Mouse (Mus musculus) left cerebral cortex, postnatal 14 days (tissue): ENCODE measurements around the gene Nr2f6. TPM values are rescaled to one million over a fixed set of nuclear protein-coding genes. Genes with fewer than 3 reads are reported as not detected.
"Not testable (repeated sequence)": the region's sequence is repeated elsewhere in the genome, so short reads cannot be mapped to it uniquely, and the experiment has no call there.

Experiments used
- DNase-seq, 2 experiments: peaks; one replicate each; pipeline ENCODE4 v3.0.0; 2021 to 2022; ENCODE audit warnings: low spot score in 2 of 2, mixed read lengths in 1 of 2
- intact Hi-C: fragments of 180-260 bp; cut with DNase I; formaldehyde crosslinking; loops from one replicate; pipeline ENCODE4 v1.15.1; 2025
- total RNA-seq, 2 experiments: library from RNA; stranded (reverse); gene quantifications; 2 replicates each; pipeline ENCODE4 v1.2.3; 2021

The Nr2f6 gene
- total RNA-seq, 2 experiments from 2014 or later: 32.2 to 34.2 TPM

DNA sequence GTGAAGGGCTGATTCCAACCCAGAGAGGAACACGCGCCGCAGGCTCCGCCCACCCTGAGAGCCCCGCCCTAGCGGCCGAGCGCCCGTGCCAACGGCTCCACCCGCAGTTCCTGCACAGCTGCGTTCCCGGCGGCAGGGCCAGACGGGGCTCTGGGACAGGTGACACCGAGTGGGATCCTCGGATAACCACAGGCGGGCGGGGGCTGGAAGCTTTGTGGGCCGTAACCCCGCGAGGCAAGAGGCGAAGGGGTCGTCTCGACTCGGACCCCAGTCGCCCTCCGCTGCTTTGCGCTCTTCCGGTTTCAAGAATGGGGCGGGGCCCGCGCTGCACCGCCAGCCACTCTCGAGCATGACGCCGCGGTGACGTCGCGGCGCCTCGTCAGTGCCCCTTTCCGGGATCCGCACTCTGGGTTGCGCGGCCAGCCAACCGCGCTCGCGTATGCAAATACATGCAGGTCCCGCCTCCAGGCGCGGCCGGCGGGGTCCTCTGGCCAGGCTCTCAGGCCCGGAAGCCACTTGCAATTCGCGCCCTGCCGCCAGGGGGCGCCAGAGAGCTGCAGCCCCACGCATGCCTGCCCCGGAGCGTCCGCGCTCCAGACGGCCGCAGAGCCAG is 10.4 kb downstream of the Nr2f6 start, which contains the start of gene Ocel1:
TSS of gene Ocel1 (plus strand) at position 63 of the 613 bp plus-strand sequence.
- intact Hi-C loops: loop anchor here (10.0 kb wide), 1 partner anchor 477 kb away; the partner anchor contains the start of genes Rpl18a and Slc5a5
- DNase-seq: peak; percentile 98

DNA sequence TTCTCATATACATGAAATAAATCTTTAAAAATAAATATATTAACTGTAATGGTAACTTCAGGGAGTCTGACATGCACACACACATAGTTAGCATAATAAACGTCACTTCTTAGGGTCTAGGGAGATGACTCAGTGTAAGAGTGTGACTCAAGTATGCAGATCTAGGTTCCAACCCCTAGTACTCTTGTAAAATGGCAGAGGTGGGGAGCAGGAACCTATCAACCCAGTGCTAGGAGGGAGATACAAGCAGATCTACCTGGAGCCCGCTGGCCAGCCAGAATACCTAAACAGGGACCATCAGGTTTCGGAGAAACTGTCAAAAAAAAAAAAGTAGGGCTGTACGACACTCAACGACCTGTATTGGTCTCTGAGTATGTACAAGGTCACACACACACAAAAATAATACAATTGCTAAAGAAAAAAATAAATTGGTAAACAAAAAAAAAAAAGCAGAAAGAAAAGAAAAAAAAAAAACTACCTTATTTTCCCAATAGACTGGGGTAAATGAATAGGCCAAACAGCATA is 11.0 kb downstream of the Nr2f6 start:
- intact Hi-C loops: loop anchor here (10.0 kb wide), 1 partner anchor 476 kb away; the partner anchor contains the start of genes Rpl18a and Slc5a5
- no peak for DNase-seq

DNA sequence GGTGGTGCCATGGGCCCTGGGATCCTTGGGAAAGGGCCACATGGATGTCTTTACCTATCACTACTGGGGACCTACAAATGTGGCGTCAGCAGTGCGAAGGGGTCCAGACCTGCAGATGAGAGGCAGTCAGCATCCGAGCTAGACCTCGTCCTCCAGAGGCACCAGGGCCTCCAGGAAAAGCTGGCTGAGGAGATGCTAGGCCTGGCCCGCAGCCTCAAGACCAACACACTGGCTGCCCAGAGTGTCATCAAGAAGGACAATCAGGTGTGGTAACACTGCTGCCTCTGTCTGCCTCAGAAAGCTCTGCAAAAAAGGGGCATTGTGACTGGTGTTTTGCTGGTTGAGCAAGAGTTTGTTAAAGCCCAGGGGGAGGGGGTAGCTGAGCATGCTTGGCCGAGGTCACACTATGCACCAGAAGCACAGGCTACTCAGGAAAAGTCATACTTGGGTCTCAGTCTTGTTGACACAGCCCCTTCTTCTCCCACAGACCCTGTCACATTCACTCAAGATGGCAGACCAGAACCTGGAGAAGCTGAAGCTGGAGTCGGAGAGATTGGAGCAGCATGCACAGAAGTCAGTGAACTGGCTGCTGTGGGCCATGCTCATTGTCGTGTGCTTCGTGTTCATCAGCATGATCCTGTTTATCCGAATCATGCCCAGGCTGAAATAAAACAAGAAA is 12.6 kb downstream of the Nr2f6 start:
- no peak for DNase-seq
- intact Hi-C loops: no loop called here

DNA sequence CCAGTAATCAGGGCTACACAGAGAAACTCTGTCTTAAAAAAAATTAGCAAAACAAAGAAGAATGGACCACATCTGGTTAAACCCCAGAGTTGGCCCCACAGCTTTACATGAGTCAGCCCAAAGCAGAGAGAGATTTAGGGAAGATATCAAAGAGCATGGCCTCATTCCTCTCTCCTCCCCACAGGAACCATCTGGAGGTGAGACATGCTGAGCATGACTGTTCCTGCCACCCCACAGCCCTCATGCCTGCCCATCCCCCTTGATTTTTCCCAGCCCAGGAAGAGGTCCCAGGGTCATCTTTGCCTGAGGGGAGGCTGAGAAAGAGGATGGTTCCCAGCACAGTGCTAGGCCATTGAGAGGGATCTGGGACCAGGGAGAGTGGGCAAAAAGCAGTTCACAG is 13.4 kb downstream of the Nr2f6 start:
- DNase-seq: no peak
- intact Hi-C loops: no loop called here

GRCm38 (mm10) chr8:71367529-71368176 is 14.1 kb downstream of the Nr2f6 start:
- intact Hi-C loops: no loop called here
- no peak for DNase-seq

DNA sequence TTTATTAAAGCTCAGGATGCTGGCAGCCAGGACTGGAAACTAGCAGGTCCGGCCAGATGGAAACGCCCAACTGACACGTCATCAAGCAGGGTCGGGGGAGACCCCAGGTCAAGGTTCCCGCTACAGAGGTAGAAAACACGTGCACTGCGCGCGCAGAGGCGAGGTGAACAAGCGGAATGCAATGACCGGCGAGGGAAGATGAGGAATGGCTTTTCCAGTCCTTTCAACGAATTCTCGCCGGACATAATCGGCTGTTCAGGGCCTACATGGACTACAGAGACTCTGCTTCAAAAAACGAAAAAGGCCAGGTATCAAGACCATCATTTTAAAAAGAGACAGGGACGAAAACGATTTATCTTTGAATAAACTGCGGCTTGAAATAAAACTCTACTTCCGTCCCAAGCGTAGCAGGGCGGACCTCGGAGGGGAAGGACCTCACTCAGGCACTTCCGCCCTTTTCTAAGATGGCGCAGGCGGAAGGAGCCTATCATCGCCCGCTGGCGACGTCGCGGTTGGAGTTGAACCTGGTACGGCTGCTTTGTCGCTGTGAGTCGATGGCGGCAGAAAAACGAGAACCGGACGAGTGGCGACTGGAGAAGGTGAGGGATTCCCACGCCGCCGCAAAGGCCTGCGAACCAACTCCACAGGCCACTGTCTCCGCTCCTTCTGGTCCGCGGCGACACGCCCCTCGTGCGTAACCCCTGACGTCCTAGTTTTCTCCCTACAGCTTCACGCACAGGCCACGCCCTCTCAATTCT is 14.8 kb downstream of the Nr2f6 start, which contains the start of gene Use1:
TSS of gene Use1 (plus strand) at position 78 of the 758 bp plus-strand sequence.
- intact Hi-C loops: no loop called here
- DNase-seq: peak; percentile 86 to 88

DNA sequence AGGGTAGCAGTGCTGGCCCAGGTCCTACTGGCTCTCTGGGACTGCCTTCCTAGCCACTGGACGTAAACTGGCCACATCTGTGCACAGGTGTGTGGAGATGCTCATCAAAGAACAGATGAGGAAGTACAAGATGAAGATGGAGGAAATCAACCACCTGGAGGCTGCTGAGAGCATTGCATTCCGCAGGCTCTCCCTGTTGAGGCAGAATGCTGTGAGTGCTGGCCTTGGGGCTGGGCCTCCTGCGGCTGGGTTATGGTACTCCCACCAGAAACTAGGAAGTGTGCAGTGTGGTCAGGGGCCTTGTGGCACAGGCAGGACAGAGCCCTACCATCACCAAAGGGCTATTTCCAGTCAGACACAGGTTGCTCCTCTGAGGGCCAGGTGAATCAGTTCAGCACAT is 23.7 kb downstream of the Nr2f6 start:
- intact Hi-C loops: no loop called here

GRCm38 (mm10) chr8:71351520-71351919 is 30.2 kb downstream of the Nr2f6 start:
- no peak for DNase-seq
- intact Hi-C loops: no loop called here

More for the DNA sequence above, 23.7 kb downstream of the Nr2f6 start:
- no peak for DNase-seq

- intact Hi-C loops: no loop called here
Observed at GRCm38 (mm10) chr8:71351117-71351516, 30.6 kb downstream of the Nr2f6 start.

GRCm38 (mm10) chr8:71346581-71346980 is 35.2 kb downstream of the Nr2f6 start:
- intact Hi-C loops: no loop called here
- DNase-seq: no peak

More at GRCm38 (mm10) chr8:71351117-71351516, 30.6 kb downstream of the Nr2f6 start:
- DNase-seq: no peak

DNA sequence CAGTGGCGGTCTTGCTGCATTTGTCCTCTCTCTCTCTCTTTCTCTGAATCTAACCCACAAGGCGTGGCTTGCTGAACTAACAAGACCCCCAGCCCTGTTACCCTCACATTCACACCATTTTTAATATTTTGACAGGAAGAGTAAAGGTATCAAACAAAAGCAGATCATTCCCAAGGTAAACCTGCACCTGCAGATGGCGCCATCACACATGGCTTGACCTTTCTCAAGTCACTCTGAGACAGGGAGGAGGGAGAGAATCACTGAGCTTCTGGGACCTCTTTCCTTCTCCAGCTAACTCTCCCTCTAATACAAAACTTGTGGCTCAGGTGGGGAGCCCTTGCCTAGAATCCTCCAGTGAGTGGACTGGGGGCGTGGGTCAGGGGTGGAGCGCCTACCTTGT is 41.1 kb downstream of the Nr2f6 start:
- intact Hi-C loops: no loop called here

DNA sequence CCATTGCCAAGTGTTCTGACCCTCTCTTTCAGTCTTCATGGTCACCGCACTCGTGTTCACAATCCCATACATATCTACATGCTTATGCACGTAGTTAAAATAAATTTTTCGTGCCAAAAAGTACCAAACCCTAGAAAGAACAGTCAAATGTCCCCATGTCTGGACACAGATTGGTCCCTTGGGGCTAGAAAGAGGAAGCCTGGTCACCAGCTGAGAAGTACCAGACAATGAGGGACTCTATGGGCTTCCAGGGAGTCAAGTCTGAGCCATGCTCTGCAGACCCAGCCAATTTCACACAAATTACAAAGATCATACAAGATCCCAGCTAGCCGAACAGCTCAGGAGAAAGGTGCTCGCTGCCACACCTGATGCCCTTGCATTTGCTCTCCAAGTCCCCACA is 43.9 kb downstream of the Nr2f6 start:
- DNase-seq, intact Hi-C loops: not testable (repeated sequence)

More for the DNA sequence above, 41.1 kb downstream of the Nr2f6 start:
- DNase-seq: no peak

GRCm38 (mm10) chr8:71324848-71325247 is 56.9 kb downstream of the Nr2f6 start:
- DNase-seq: peak; percentile 12 to 31
- intact Hi-C loops: no loop called here

Other genes with a start within 250 kb of the Nr2f6 start
- 10 to 100 TPM; 29.0 to 30.0 TPM for gene Myo9b, start 109.2 kb downstream of the Nr2f6 start, total RNA-seq
- 10 to 100 TPM; 11.7 to 15.3 TPM for gene Haus8, start 109.0 kb downstream of the Nr2f6 start, total RNA-seq
- gene Use1, start 15.1 kb downstream of the Nr2f6 start, total RNA-seq: 10 to 100 TPM; 84.5 to 94.0 TPM
- 10 to 100 TPM; 20.2 TPM for gene Ocel1, start 10.7 kb downstream of the Nr2f6 start, total RNA-seq
- 1 to 10 TPM; 5.9 to 7.2 TPM for gene Ushbp1, start 13.8 kb upstream of the Nr2f6 start, total RNA-seq
- 10 to 100 TPM; 87.1 to 91.0 TPM for gene Babam1, start 14.9 kb upstream of the Nr2f6 start, total RNA-seq
- gene Ankle1, start 24.1 kb upstream of the Nr2f6 start, total RNA-seq: under 1 TPM; 0.29 to 0.38 TPM
- 100 to 1,000 TPM; 225 to 230 TPM for gene Abhd8, start 81.7 kb upstream of the Nr2f6 start, total RNA-seq
- gene Mrpl34, start 83.0 kb upstream of the Nr2f6 start, total RNA-seq: 10 to 100 TPM; 75.5 to 79.8 TPM
- gene Dda1, start 87.2 kb upstream of the Nr2f6 start, total RNA-seq: 100 to 1,000 TPM in 1 of 2 experiments, 10 to 100 TPM in 1; 96.0 to 106 TPM
- 10 to 100 TPM; 68.7 to 74.9 TPM for gene Ano8, start 104.0 kb upstream of the Nr2f6 start, total RNA-seq
- gene Gtpbp3, start 106.1 kb upstream of the Nr2f6 start, total RNA-seq: 10 to 100 TPM; 29.8 to 30.8 TPM
- 1 to 10 TPM; 6.6 to 7.6 TPM for gene Plvap, start 129.8 kb upstream of the Nr2f6 start, total RNA-seq
- not detected for gene Ccdc194, start 143.8 kb upstream of the Nr2f6 start, total RNA-seq
- gene Bst2, start 155.5 kb upstream of the Nr2f6 start, total RNA-seq: 1 to 10 TPM; 2.8 to 4.2 TPM
- gene Mvb12a, start 161.0 kb upstream of the Nr2f6 start, total RNA-seq: 10 to 100 TPM; 32.9 to 38.5 TPM
- under 1 TPM in 1 of 2 experiments, not detected in 1; 0.22 TPM for gene Tmem221, start 176.9 kb upstream of the Nr2f6 start, total RNA-seq
- under 1 TPM in 1 of 2 experiments, not detected in 1; 0.15 TPM for gene Nxnl1, start 184.6 kb upstream of the Nr2f6 start, total RNA-seq
- 10 to 100 TPM; 82.0 to 84.3 TPM for gene Slc27a1, start 186.9 kb upstream of the Nr2f6 start, total RNA-seq
- 10 to 100 TPM; 54.4 to 55.4 TPM for gene Pgls, start 210.2 kb upstream of the Nr2f6 start, total RNA-seq
- gene Fam129c, start 215.7 kb upstream of the Nr2f6 start, total RNA-seq: 1 to 10 TPM; 3.3 TPM
- gene Colgalt1, start 229.0 kb upstream of the Nr2f6 start, total RNA-seq: 10 to 100 TPM; 59.4 to 64.7 TPM